ENCODE assay signal across 7 mouse cellular contexts in genomic region chr12:113001133-113001474, GRCm38 (mm10). TPM values are rescaled to one million over a fixed set of nuclear protein-coding genes. Genes with fewer than 3 reads are reported as not detected.
A peak's percentile ranks its signal among the peaks of the same experiment; 100 is the strongest.
DNase-seq lines count a peak whose midpoint lies in the region; ATAC-seq lines count a peak whose summit lies in the region.

No protein-coding gene starts in this region.

- H3K9me3 ChIP-seq in neural tube, embryonic 11.5 days (ENCODE audit: control insufficient read depth, low read length), result no peaks in the 10 kb centered on the region
- no peaks in the 10 kb centered on the region for H3K9me3 ChIP-seq in forebrain, embryonic 11.5 days (ENCODE audit: control insufficient read depth, low read length)
- H3K9me3 ChIP-seq in liver, embryonic 12.5 days (replicated peaks), result no peaks in the 10 kb centered on the region
- H3K9me3 ChIP-seq in stomach, embryonic 16.5 days (replicated peaks; ENCODE audit: control insufficient read depth, low read length), result no peaks in the 10 kb centered on the region

- no peaks in the 10 kb centered on the region for H3K27me3 ChIP-seq in neural tube, embryonic 11.5 days (ENCODE audit: control insufficient read depth, insufficient read depth, low read length)
- H3K27me3 ChIP-seq in forebrain, embryonic 11.5 days (ENCODE audit: control insufficient read depth, insufficient read depth, low read length), result no peaks in the 10 kb centered on the region
- H3K27me3 ChIP-seq in liver, embryonic 12.5 days (replicated peaks), result 0 out of 2 replicates have a peak, but pooled peaks cover 7% of the 10 kb centered on the region
- H3K27me3 ChIP-seq in stomach, embryonic 16.5 days (ENCODE audit: control insufficient read depth, insufficient read depth, low read length), result no peaks in the 10 kb centered on the region

- no peak for DNase-seq in neural tube, embryonic 11.5 days (ENCODE audit: low spot score)
- DNase-seq in neural tube, embryonic 10.5 days (ENCODE audit: extremely low spot score, low spot score), result no peak
- DNase-seq in forebrain, embryonic 11.5 days (ENCODE audit: low spot score), result no peak
- DNase-seq in MN1 (ENCODE audit: low spot score), result no peak

- peak overlapping the region; percentile 47 for H3K4me2 ChIP-seq in neural tube, embryonic 11.5 days (ENCODE audit: low read depth)
- H3K4me2 ChIP-seq in forebrain, embryonic 11.5 days (ENCODE audit: low read depth, low read length, severe bottlenecking), result peak overlapping the region; percentile 85
- H3K4me2 ChIP-seq in liver, embryonic 12.5 days, result peak overlapping the region; percentile 92
- peak overlapping the region; percentile 57 for H3K4me2 ChIP-seq in stomach, embryonic 16.5 days (ENCODE audit: low read depth, low read length)

- WGBS in neural tube, embryonic 11.5 days, result 3% methylated on average over 5 of the region's 5 CpGs
- 6% methylated on average over 5 of the region's 5 CpGs for WGBS in forebrain, embryonic 11.5 days
- WGBS in liver, embryonic 12.5 days (ENCODE audit: insufficient replicate concordance), result 5% methylated on average over 5 of the region's 5 CpGs
- under 1% methylated on average over 5 of the region's 5 CpGs for WGBS in stomach, embryonic 16.5 days

- peaks cover 11% of the 10 kb centered on the region; the same call in 1 of the 2 replicates for H3K4me1 ChIP-seq in neural tube, embryonic 11.5 days (ENCODE audit: control insufficient read depth, insufficient read depth, low read length)
- peaks cover 11% of the 10 kb centered on the region for H3K4me1 ChIP-seq in forebrain, embryonic 11.5 days (replicated peaks; ENCODE audit: control insufficient read depth, insufficient read depth, low read length)
- H3K4me1 ChIP-seq in liver, embryonic 12.5 days, result peaks cover 41% of the 10 kb centered on the region
- H3K4me1 ChIP-seq in stomach, embryonic 16.5 days (ENCODE audit: control insufficient read depth, insufficient read depth, low read length), result peaks cover 16% of the 10 kb centered on the region

- peak overlapping the region; percentile 88 for H3K4me3 ChIP-seq in neural tube, embryonic 11.5 days (ENCODE audit: low read depth, low read length)
- peak overlapping the region; percentile 91 for H3K4me3 ChIP-seq in forebrain, embryonic 11.5 days (ENCODE audit: low read depth, low read length)
- H3K4me3 ChIP-seq in liver, embryonic 12.5 days, result peak overlapping the region; percentile 91
- H3K4me3 ChIP-seq in stomach, embryonic 16.5 days (replicated peaks; ENCODE audit: low read length), result peak overlapping the region; percentile 48

- no peak for ATAC-seq in neural tube, embryonic 11.5 days (ENCODE audit: insufficient read depth, low FRiP score, low TSS enrichment)
- no peak for ATAC-seq in forebrain, embryonic 11.5 days (replicated peaks; ENCODE audit: low FRiP score)
- ATAC-seq in liver, embryonic 12.5 days, result peak; percentile 23; the same call in 1 of the 2 replicates
- no peak; the same call in 1 of the 2 replicates for ATAC-seq in stomach, embryonic 16.5 days (ENCODE audit: insufficient read depth, low FRiP score)
- ATAC-seq in granulocyte monocyte progenitor cell, adult 5-6 weeks (replicated peaks; ENCODE audit: poor library complexity, severe bottlenecking), result no peak; the same call in 1 of the 2 replicates

- peak overlapping the region; percentile 89 for H3K27ac ChIP-seq in neural tube, embryonic 11.5 days (ENCODE audit: low read depth, low read length)
- peak overlapping the region; percentile 79 for H3K27ac ChIP-seq in forebrain, embryonic 11.5 days (ENCODE audit: low read depth, low read length)
- H3K27ac ChIP-seq in liver, embryonic 12.5 days, result peak overlapping the region; percentile 98
- H3K27ac ChIP-seq in stomach, embryonic 16.5 days (ENCODE audit: low read length), result peak overlapping the region; percentile 90

- peak overlapping the region; percentile 41 for H3K9ac ChIP-seq in neural tube, embryonic 11.5 days (ENCODE audit: low read length)
- peak overlapping the region; percentile 87 for H3K9ac ChIP-seq in forebrain, embryonic 11.5 days (ENCODE audit: low read length)
- H3K9ac ChIP-seq in liver, embryonic 12.5 days, result peak overlapping the region; percentile 94
- H3K9ac ChIP-seq in stomach, embryonic 16.5 days (ENCODE audit: low read length), result peak overlapping the region; percentile 66

- H3K36me3 ChIP-seq in neural tube, embryonic 11.5 days (ENCODE audit: control insufficient read depth, insufficient read depth, low read length), result no peaks in the 10 kb centered on the region
- no peaks in the 10 kb centered on the region for H3K36me3 ChIP-seq in forebrain, embryonic 11.5 days (ENCODE audit: control insufficient read depth, insufficient read depth, low read length)
- H3K36me3 ChIP-seq in liver, embryonic 12.5 days, result peaks cover 19% of the 10 kb centered on the region
- H3K36me3 ChIP-seq in stomach, embryonic 16.5 days (ENCODE audit: control insufficient read depth, insufficient read depth, low read length), result 0 out of 2 replicates have a peak, but pooled peaks cover 1% of the 10 kb centered on the region

RNA-seq across cellular contexts. Expression of gene Brf1, which starts 0.6 kb away (rescaled TPM):
- 53.3 and 58.5 TPM in 2 replicates for polyA plus RNA-seq in neural tube, embryonic 11.5 days (2014; fragmentation: Nextera tagmentation; extraction: Ambion mirVana)
- 67.3 and 70.8 TPM in 2 replicates for polyA plus RNA-seq in forebrain, embryonic 11.5 days (2014; fragmentation: Nextera tagmentation; extraction: Ambion mirVana)
- polyA plus RNA-seq in liver, embryonic 12.5 days (2016; fragmentation: Nextera tagmentation; extraction: Ambion mirVana), result 46.2 and 47.1 TPM in 2 replicates
- 50.3 and 53.9 TPM in 2 replicates for polyA plus RNA-seq in stomach, embryonic 16.5 days (2015; fragmentation: Nextera tagmentation; extraction: Ambion mirVana)
- total RNA-seq in granulocyte monocyte progenitor cell, adult 5-6 weeks (2014; fragmentation: Nextera tagmentation), result 38.7 and 42.6 TPM in 2 replicates
- 28.1 and 41.3 TPM in 2 replicates for total RNA-seq in granulocyte monocyte progenitor cell, adult 5-6 weeks (2017)

RNA-seq across cellular contexts. Expression of gene Pacs2, which starts 13.2 kb away (rescaled TPM):
- 22.1 and 25.1 TPM in 2 replicates for polyA plus RNA-seq in neural tube, embryonic 11.5 days (2014; fragmentation: Nextera tagmentation; extraction: Ambion mirVana)
- 24.7 and 25.6 TPM in 2 replicates for polyA plus RNA-seq in forebrain, embryonic 11.5 days (2014; fragmentation: Nextera tagmentation; extraction: Ambion mirVana)
- polyA plus RNA-seq in liver, embryonic 12.5 days (2016; fragmentation: Nextera tagmentation; extraction: Ambion mirVana), result 8.3 and 9.6 TPM in 2 replicates
- polyA plus RNA-seq in stomach, embryonic 16.5 days (2015; fragmentation: Nextera tagmentation; extraction: Ambion mirVana), result 9.7 and 11.2 TPM in 2 replicates
- total RNA-seq in granulocyte monocyte progenitor cell, adult 5-6 weeks (2014; fragmentation: Nextera tagmentation), result 23.7 and 28.5 TPM in 2 replicates
- 6.9 and 8.8 TPM in 2 replicates for total RNA-seq in granulocyte monocyte progenitor cell, adult 5-6 weeks (2017)

RNA-seq across cellular contexts. Expression of gene Btbd6, which starts 24.8 kb away (rescaled TPM):
- polyA plus RNA-seq in neural tube, embryonic 11.5 days (2014; fragmentation: Nextera tagmentation; extraction: Ambion mirVana), result 21.8 TPM in 2 replicates
- polyA plus RNA-seq in forebrain, embryonic 11.5 days (2014; fragmentation: Nextera tagmentation; extraction: Ambion mirVana), result 26.7 and 27.8 TPM in 2 replicates
- 9.2 and 10.1 TPM in 2 replicates for polyA plus RNA-seq in liver, embryonic 12.5 days (2016; fragmentation: Nextera tagmentation; extraction: Ambion mirVana)
- polyA plus RNA-seq in stomach, embryonic 16.5 days (2015; fragmentation: Nextera tagmentation; extraction: Ambion mirVana), result 16.2 and 20.6 TPM in 2 replicates
- 2.4 and 10.5 TPM in 2 replicates for total RNA-seq in granulocyte monocyte progenitor cell, adult 5-6 weeks (2014; fragmentation: Nextera tagmentation)
- 3.3 and 6.8 TPM in 2 replicates for total RNA-seq in granulocyte monocyte progenitor cell, adult 5-6 weeks (2017)

RNA-seq across cellular contexts. Expression of gene Nudt14, which starts 59.2 kb away (rescaled TPM):
- 61.2 and 67.8 TPM in 2 replicates for polyA plus RNA-seq in neural tube, embryonic 11.5 days (2014; fragmentation: Nextera tagmentation; extraction: Ambion mirVana)
- polyA plus RNA-seq in forebrain, embryonic 11.5 days (2014; fragmentation: Nextera tagmentation; extraction: Ambion mirVana), result 57.6 and 59.2 TPM in 2 replicates
- 21.4 and 21.7 TPM in 2 replicates for polyA plus RNA-seq in liver, embryonic 12.5 days (2016; fragmentation: Nextera tagmentation; extraction: Ambion mirVana)
- polyA plus RNA-seq in stomach, embryonic 16.5 days (2015; fragmentation: Nextera tagmentation; extraction: Ambion mirVana), result 80.2 and 81.9 TPM in 2 replicates
- total RNA-seq in granulocyte monocyte progenitor cell, adult 5-6 weeks (2014; fragmentation: Nextera tagmentation), result 15.9 and 33.3 TPM in 2 replicates
- 16.6 and 25.4 TPM in 2 replicates for total RNA-seq in granulocyte monocyte progenitor cell, adult 5-6 weeks (2017)

Comparison
In these comparisons a context has a peak if more than half of its experiments do, and no peak if none do; other contexts are left out.
1. H3K9ac ChIP-seq: peak in every context shown above with its lines; median percentile 94 in liver, embryonic 12.5 days; 87 in forebrain, embryonic 11.5 days; 66 in stomach, embryonic 16.5 days; 41 in neural tube, embryonic 11.5 days.